Mouse (Mus musculus) heart, postnatal 0 days (tissue): ENCODE data around the gene Rpl23a.

ENCODE experiments used
- CTCF ChIP-seq: IDR thresholded peaks from 2 replicates; pipeline ENCODE4 v1.5.1; 2016; ENCODE audit warnings: antibody characterized with exemption, control low read depth, low read depth
- EP300 ChIP-seq: IDR thresholded peaks from 2 replicates; pipeline ENCODE4 v1.6.1; 2016; ENCODE audit warnings: antibody characterized with exemption, low read depth

DNA sequence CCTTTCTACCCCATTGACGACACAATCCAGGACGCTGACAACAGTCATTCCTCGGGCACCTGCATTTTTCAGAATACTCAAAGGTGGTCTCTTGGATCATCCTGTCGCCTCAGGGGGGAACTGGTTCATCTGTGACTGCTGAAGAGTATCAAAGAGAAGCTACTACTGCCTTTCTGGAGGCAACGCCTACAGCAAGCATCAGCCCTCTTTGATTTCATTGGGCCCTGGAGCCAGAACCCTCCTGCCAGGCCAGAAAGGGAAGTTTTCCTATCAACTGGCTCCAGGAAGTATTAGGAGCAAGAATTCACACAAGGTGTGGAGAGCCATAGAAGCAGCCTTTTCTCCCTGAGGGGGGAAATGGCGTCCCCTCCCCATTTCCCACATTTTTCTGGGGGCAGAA, 16.7 kb downstream of the Rpl23a start:
- TF ChIP-seq CTCF: no peak
- no peak for TF ChIP-seq EP300
